Mouse (Mus musculus) heart, embryonic 16.5 days (tissue): ENCODE results near the gene Ctcf. TPM values are rescaled to one million over a fixed set of nuclear protein-coding genes. Genes with fewer than 3 reads are reported as not detected.

ENCODE experiments used
- ATAC-seq: fragments of 200-750 bp; cut with Nextera tagmentation; replicated peaks from 2 replicates; pipeline ENCODE4 v1.8.0; 2017; ENCODE audit warnings: moderate number of reproducible peaks; ENCODE audit not compliant: insufficient read depth, low FRiP score; ENCODE audit errors: extremely low read depth
- H3K27ac ChIP-seq: fragments of 300-500 bp; sonication (generic); 2 replicates; pipeline ENCODE4 v1.5.1; 2014; ENCODE audit warnings: mild to moderate bottlenecking, low read length, control low read depth, moderate library complexity
- H3K27me3 ChIP-seq: fragments of 300-500 bp; sonication (generic); 2 replicates; pipeline ENCODE4 v1.6.1; 2014; ENCODE audit warnings: low read length, mixed read lengths; ENCODE audit not compliant: control insufficient read depth, insufficient read depth
- H3K36me3 ChIP-seq: fragments of 300-500 bp; sonication (generic); 2 replicates; pipeline ENCODE4 v1.6.1; 2014; ENCODE audit not compliant: control insufficient read depth, insufficient read depth
- H3K4me1 ChIP-seq: fragments of 300-500 bp; sonication (generic); 2 replicates; pipeline ENCODE4 v1.6.1; 2014; ENCODE audit warnings: low read length, mixed read lengths; ENCODE audit not compliant: control insufficient read depth, insufficient read depth
- H3K4me2 ChIP-seq: fragments of 300-500 bp; sonication (generic); 2 replicates; pipeline ENCODE4 v1.6.1; 2014; ENCODE audit warnings: low read depth, mild to moderate bottlenecking, control low read depth, low read length
- H3K4me3 ChIP-seq: fragments of 300-500 bp; sonication (generic); 2 replicates; pipeline ENCODE4 v1.5.1; 2014; ENCODE audit warnings: mild to moderate bottlenecking, control low read depth, low read length
- H3K9ac ChIP-seq: fragments of 300-500 bp; sonication (generic); 2 replicates; pipeline ENCODE4 v1.6.1; 2014; ENCODE audit warnings: low read length, control low read depth
- H3K9me3 ChIP-seq: fragments of 300-500 bp; sonication (generic); replicated peaks from 2 replicates; pipeline ENCODE4 v1.6.1; 2016; ENCODE audit warnings: low read length; ENCODE audit not compliant: control insufficient read depth
- WGBS: fragments of 180-500 bp; shearing (Covaris S2); extraction: QIAGEN DNeasy Blood & Tissue Kit; methylation state at CpG from one replicate; pipeline ENCODE4 v1.1.7; 2014; 5-methylcytosine and 5-hydroxymethylcytosine counted together
- polyA plus RNA-seq: library from polyadenylated mRNA; unstranded; fragments of >200 nt; fragmentation: Nextera tagmentation; extraction: Ambion mirVana; gene quantifications from 2 replicates; pipeline ENCODE4 v1.2.1, GENCODE M21; 2015

Gene Ctcf
- polyA plus RNA-seq, 1 experiment from 2014 or later: 80.0 TPM

GRCm38 (mm10) chr8:105613037-105613436, 23.3 kb upstream of the Ctcf start:
- no peaks in the 10 kb centered on the region for H3K9me3 ChIP-seq
- 0 out of 2 replicates have a peak, but pooled peaks have one; percentile 15 for ATAC-seq
- no peaks in the 10 kb centered on the region for H3K27me3 ChIP-seq
- peaks cover 26% of the 10 kb centered on the region for H3K4me1 ChIP-seq
- 6% methylated on average over 20 of the region's 20 CpGs for WGBS
- peaks cover 27% of the 10 kb centered on the region for H3K36me3 ChIP-seq
- H3K4me3 ChIP-seq: peak overlapping the region; percentile 67
- peak overlapping the region; percentile 97 for H3K4me2 ChIP-seq
- peak overlapping the region; percentile 65 for H3K9ac ChIP-seq
- H3K27ac ChIP-seq: no peak overlapping the region

GRCm38 (mm10) chr8:105613830-105614511, 22.4 kb upstream of the Ctcf start:
- H3K27ac ChIP-seq: no peak overlapping the region
- peak overlapping the region; percentile 67 for H3K4me3 ChIP-seq
- H3K9ac ChIP-seq: peak overlapping the region; percentile 74
- H3K4me2 ChIP-seq: peak overlapping the region; percentile 97
- peaks cover 37% of the 10 kb centered on the region for H3K36me3 ChIP-seq
- 4% methylated on average over 46 of the region's 50 CpGs for WGBS
- peaks cover 20% of the 10 kb centered on the region for H3K4me1 ChIP-seq
- ATAC-seq: peak; percentile 81
- no peaks in the 10 kb centered on the region for H3K27me3 ChIP-seq
- no peaks in the 10 kb centered on the region for H3K9me3 ChIP-seq

DNA sequence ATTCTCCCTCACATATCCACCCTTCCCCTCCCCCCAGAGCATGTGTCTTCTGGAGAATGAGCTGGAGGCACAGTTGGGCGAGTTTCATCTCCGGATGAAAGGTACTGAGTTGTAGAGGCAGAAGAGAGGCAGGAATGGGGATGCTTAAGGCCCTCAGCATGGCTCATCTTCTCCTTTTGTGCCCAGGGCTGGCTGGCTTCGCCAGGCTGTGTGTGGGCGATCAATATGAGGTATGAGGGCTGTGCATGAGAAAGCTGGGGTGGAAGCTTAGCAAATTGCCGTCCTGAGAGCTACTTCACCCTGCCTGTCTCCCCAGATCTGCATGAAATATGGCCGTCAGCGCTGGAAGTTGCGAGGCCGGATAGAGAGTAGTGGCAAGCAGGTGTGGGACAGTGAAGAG, 20.4 kb upstream of the Ctcf start:
- no peak for ATAC-seq
- Histone ChIP-seq H3K36me3 (peaks cover 56% of the 10 kb centered on the region), H3K27ac (no peak overlapping the region), H3K4me3 (no peak overlapping the region), H3K4me1 (peaks cover 15% of the 10 kb centered on the region), H3K9ac (no peak overlapping the region), H3K9me3 (no peaks in the 10 kb centered on the region), H3K27me3 (no peaks in the 10 kb centered on the region), H3K4me2 (no peak overlapping the region)
- WGBS: 90% methylated on average over 9 of the region's 9 CpGs

DNA sequence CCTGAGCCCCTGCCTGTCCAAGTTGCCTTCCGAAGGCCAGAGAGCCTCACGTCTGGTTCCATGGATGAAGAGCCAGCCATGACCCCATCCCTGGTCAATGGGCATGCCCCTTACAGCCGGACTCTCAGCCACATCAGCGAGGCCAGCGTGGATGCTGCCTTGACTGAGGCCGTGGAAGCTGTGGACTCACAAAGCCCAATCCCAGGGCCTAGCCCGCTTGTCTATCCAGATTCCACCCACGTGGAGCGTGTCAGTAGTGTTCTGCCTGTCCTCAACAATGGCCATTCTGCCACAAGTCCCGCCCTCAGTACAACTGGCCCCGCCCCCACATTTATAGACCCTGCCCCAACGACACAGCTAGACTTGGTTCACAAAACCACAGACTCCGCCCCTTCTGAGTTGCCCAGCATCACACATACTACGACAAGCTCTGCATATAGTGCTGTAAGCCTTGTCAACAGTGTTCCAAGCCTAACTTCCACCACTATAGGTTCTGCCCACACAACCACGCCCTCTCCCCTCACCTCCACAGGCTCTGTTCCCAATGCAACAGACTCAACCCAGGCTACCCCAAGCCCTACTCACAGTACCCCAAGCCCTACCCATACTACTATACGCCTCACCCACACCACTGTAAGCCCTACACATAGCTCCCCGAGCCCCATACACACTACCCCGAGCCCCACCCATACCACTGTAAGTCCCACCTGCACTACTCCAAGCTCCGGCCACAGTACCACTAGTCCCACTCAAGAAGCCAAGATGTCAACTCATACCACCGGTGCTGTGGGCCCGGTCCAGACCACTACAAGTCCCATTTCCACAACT, 18.7 kb upstream of the Ctcf start:
- no peaks in the 10 kb centered on the region for H3K9me3 ChIP-seq
- H3K27me3 ChIP-seq: no peaks in the 10 kb centered on the region
- H3K27ac ChIP-seq: no peak overlapping the region
- H3K4me3 ChIP-seq: no peak overlapping the region
- peaks cover 60% of the 10 kb centered on the region for H3K36me3 ChIP-seq
- no peak overlapping the region for H3K4me2 ChIP-seq
- WGBS: 88% methylated on average over 21 of the region's 21 CpGs
- ATAC-seq: no peak
- H3K9ac ChIP-seq: no peak overlapping the region
- peaks cover 13% of the 10 kb centered on the region for H3K4me1 ChIP-seq

DNA sequence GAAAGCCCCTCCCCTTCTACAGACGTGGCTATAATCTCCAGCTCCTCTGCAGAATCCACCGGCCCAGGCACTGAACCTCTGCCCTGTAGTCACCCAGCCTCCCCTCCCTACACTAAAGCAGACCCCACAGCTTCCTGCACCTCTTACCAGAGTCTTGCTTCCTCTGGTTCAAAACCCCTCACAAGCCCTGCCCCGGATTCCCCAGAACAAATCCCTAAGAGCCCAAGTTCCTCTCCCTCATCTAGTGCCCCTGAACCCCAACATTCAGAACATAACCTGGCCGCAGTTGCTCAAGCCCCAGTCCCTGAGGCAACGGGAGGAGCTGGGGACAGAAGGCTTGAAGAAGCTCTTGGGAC, 18.1 kb upstream of the Ctcf start:
- H3K4me3 ChIP-seq: no peak overlapping the region
- no peak for ATAC-seq
- H3K4me2 ChIP-seq: no peak overlapping the region
- H3K9ac ChIP-seq: no peak overlapping the region
- 87% methylated on average over 5 of the region's 5 CpGs for WGBS
- H3K9me3 ChIP-seq: no peaks in the 10 kb centered on the region
- H3K27me3 ChIP-seq: no peaks in the 10 kb centered on the region
- peaks cover 62% of the 10 kb centered on the region for H3K36me3 ChIP-seq
- no peak overlapping the region for H3K27ac ChIP-seq
- H3K4me1 ChIP-seq: peaks cover 12% of the 10 kb centered on the region

DNA sequence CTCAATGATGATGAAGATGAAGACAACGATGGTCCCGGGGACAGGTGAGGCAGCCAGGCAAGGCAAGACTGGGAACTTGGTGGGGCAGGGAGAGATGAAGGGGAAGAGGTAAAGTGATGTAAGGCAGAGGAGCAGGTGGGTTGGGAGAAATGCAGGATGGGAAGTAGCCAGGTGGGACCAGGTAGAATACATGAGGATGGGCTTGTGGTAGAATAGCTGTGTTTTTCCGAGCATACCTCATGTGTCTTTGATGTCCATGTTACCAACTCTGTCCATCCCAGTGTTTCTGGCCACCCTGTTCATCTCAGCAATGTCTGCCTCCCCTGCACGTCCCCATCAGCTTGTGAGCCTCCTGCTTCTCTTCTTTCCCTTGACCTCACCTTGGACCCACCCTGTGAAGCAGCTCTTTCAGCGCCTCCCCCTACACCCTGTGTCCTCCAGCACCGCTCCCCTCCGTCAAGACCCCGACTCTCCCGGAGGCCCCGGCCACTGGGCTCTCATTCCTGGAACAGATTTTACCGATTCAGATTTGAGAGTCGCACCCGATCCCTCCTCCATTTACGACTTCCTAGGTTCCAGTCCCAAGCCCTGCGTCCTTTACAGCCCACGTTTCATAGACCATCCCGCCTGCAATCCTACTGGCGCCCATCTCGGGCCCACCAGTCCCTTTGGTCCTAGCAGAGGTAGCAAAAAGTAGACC, 17.3 kb upstream of the Ctcf start:
- 91% methylated on average over 19 of the region's 19 CpGs for WGBS
- Histone ChIP-seq H3K4me2 (no peak overlapping the region), H3K9ac (no peak overlapping the region), H3K4me1 (peaks cover 8% of the 10 kb centered on the region), H3K4me3 (no peak overlapping the region), H3K9me3 (no peaks in the 10 kb centered on the region), H3K27me3 (no peaks in the 10 kb centered on the region), H3K36me3 (peaks cover 62% of the 10 kb centered on the region), H3K27ac (no peak overlapping the region)
- no peak for ATAC-seq

DNA sequence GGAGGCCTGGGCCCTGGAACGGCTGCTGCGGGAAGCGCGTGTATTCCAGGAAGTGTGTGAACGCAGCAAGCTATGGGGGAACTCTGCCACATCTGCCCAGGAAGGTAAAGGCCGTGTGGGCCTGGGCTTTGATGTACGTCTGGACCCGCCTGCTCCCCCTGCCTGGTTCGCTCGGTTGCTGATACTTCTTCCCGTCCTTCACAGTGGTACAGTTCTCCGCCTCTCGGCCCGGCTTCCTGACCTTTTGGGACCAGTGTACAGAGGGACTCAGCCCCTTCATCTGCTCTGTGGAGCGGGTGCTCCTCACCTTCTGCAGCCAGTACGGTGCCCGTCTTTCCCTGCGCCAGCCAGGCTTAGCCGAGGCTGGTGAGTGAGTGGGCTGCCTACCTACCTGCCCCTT, 16.2 kb upstream of the Ctcf start:
- H3K27ac ChIP-seq: no peak overlapping the region
- WGBS: 84% methylated on average over 19 of the region's 19 CpGs
- H3K4me2 ChIP-seq: no peak overlapping the region
- peaks cover 60% of the 10 kb centered on the region for H3K36me3 ChIP-seq
- peaks cover 11% of the 10 kb centered on the region for H3K4me1 ChIP-seq
- H3K9me3 ChIP-seq: no peaks in the 10 kb centered on the region
- H3K9ac ChIP-seq: no peak overlapping the region
- H3K27me3 ChIP-seq: no peaks in the 10 kb centered on the region
- H3K4me3 ChIP-seq: no peak overlapping the region
- ATAC-seq: no peak

GRCm38 (mm10) chr8:105620946-105621720, 15.2 kb upstream of the Ctcf start:
- Histone ChIP-seq H3K27ac (no peak overlapping the region), H3K9me3 (no peaks in the 10 kb centered on the region), H3K4me2 (no peak overlapping the region), H3K9ac (no peak overlapping the region), H3K4me3 (no peak overlapping the region), H3K36me3 (peaks cover 51% of the 10 kb centered on the region), H3K27me3 (no peaks in the 10 kb centered on the region), H3K4me1 (peaks cover 11% of the 10 kb centered on the region)
- no peak for ATAC-seq
- 86% methylated on average over 21 of the region's 21 CpGs for WGBS
